Mouse (Mus musculus): ENCODE data around the gene Mrps10.
A peak's percentile ranks its signal among the peaks of the same experiment; 100 is the strongest.

GRCm38 (mm10) chr17:47408558-47408898 lies 39.8 kb downstream of the Mrps10 start:
- TF ChIP-seq CTCF (IDR thresholded peaks at IDR 0.05; ENCODE audit: low read depth, low read length) (peak; percentile 44), GATA1 (IDR thresholded peaks at IDR 0.05; ENCODE audit: borderline replicate concordance, low read length) (no peak), TAL1 (conservative IDR thresholded peaks at IDR 0.05; ENCODE audit: low read depth, low read length) (no peak)
